Comparison of ENCODE assay signal across 9 mouse cellular contexts in genomic region chr13:49449318-49449749, GRCm38 (mm10). TPM values are rescaled to one million over a fixed set of nuclear protein-coding genes. Genes with fewer than 3 reads are reported as not detected.
A peak's percentile ranks its signal among the peaks of the same experiment; 100 is the strongest.
DNase-seq lines count a peak whose midpoint lies in the region; ATAC-seq and TF ChIP-seq lines count a peak whose summit lies in the region.
"Had no signal": no experiment of that assay in that cellular context is flagged by ENCODE, and none has a peak within 500 bp of the region (broad histone marks: within the 10 kb centered on the region; RNA-seq: fewer than 3 reads in every experiment).

No protein-coding gene starts in this region.

- DNase-seq in c-Kit-positive CD71-negative TER-119-negative erythroid progenitor cells, embryonic 14.5 days (ENCODE audit: low read depth): peak; percentile 64
- peak; percentile 88 for DNase-seq in forebrain, embryonic 11.5 days (ENCODE audit: low spot score)
- peak; percentile 90 to 94 for DNase-seq in heart, postnatal 10 days
- peak; percentile 90 to 91 for DNase-seq in kidney, postnatal 4 days
- peak; percentile 76 to 83 for DNase-seq in lung, adult 18-20 months
- peak; percentile 24 to 26 for DNase-seq in thymus, adult 18-20 months

- H3K4me1 ChIP-seq in E14TG2a.4 (replicated peaks; ENCODE audit: low read depth, low read length): peaks cover 9% of the 10 kb centered on the region
- no peaks in the 10 kb centered on the region for H3K4me1 ChIP-seq in forebrain, embryonic 11.5 days (replicated peaks; ENCODE audit: control insufficient read depth, insufficient read depth, low read length)
- H3K4me1 ChIP-seq in olfactory bulb, adult 2 months (ENCODE audit: control insufficient read depth, insufficient read depth, low read length): peaks cover 11% of the 10 kb centered on the region

- ATAC-seq in forebrain, embryonic 11.5 days (replicated peaks; ENCODE audit: low FRiP score): peak; percentile 58; the same call in 1 of the 2 replicates

- TF ChIP-seq POLR2A in olfactory bulb, adult 2 months (IDR thresholded peaks at IDR 0.05; ENCODE audit: insufficient read depth, low read depth, low read length): no peak

- peak; percentile 93 for TF ChIP-seq CTCF in E14TG2a.4 (conservative IDR thresholded peaks at IDR 0.05; ENCODE audit: low read length)
- TF ChIP-seq CTCF in olfactory bulb, adult 2 months (IDR thresholded peaks at IDR 0.05; ENCODE audit: insufficient read depth, low read depth, low read length): peak; percentile 33; the same call in 1 of the 2 replicates

- H3K4me2 ChIP-seq in forebrain, embryonic 11.5 days (ENCODE audit: low read depth, low read length, severe bottlenecking): no peak overlapping the region

- H3K27ac ChIP-seq in forebrain, embryonic 11.5 days (ENCODE audit: low read depth, low read length): no peak overlapping the region
- peak overlapping the region; percentile 24; the same call in 1 of the 2 replicates for H3K27ac ChIP-seq in olfactory bulb, adult 2 months (ENCODE audit: insufficient read depth, low read depth, low read length)

- H3K4me3 ChIP-seq in E14TG2a.4 (replicated peaks; ENCODE audit: low read length): no peak overlapping the region
- H3K4me3 ChIP-seq in forebrain, embryonic 11.5 days (ENCODE audit: low read depth, low read length): no peak overlapping the region
- H3K4me3 ChIP-seq in olfactory bulb, adult 2 months (ENCODE audit: insufficient read depth, low read depth, low read length): no peak overlapping the region
- H3K4me3 ChIP-seq: megakaryocyte, embryonic 14.5 days had no signal

- 53% methylated on average over 5 of the region's 5 CpGs for WGBS in forebrain, embryonic 11.5 days
- WGBS in olfactory bulb, adult 2 months: 30% methylated on average over 5 of the region's 5 CpGs

- intact Hi-C loops in heart, postnatal 10 days (cut with DNase I): loop anchor here (1.0 kb wide), 1 partner anchor 196 kb away; no protein-coding TSS in a partner anchor

- no peak overlapping the region for H3K9ac ChIP-seq in forebrain, embryonic 11.5 days (ENCODE audit: low read length)

- H3K9me3 ChIP-seq in E14TG2a.4 (ENCODE audit: low read length): no peaks in the 10 kb centered on the region
- H3K9me3 ChIP-seq in forebrain, embryonic 11.5 days (ENCODE audit: control insufficient read depth, low read length): no peaks in the 10 kb centered on the region
- H3K9me3 ChIP-seq: megakaryocyte, embryonic 14.5 days had no signal

- H3K27me3 ChIP-seq in E14TG2a.4 (ENCODE audit: insufficient read depth, low read length): no peaks in the 10 kb centered on the region
- H3K27me3 ChIP-seq in forebrain, embryonic 11.5 days (ENCODE audit: control insufficient read depth, insufficient read depth, low read length): no peaks in the 10 kb centered on the region
- H3K27me3 ChIP-seq: megakaryocyte, embryonic 14.5 days had no signal

- peaks cover 73% of the 10 kb centered on the region for H3K36me3 ChIP-seq in E14TG2a.4 (ENCODE audit: insufficient read depth, low read length)
- no peaks in the 10 kb centered on the region; the same call in 1 of the 2 replicates for H3K36me3 ChIP-seq in forebrain, embryonic 11.5 days (ENCODE audit: control insufficient read depth, insufficient read depth, low read length)

RNA-seq across cellular contexts. Expression of gene Ippk, which starts 28.3 kb away (rescaled TPM):
- 16.6 and 16.9 TPM in 2 replicates for polyA plus RNA-seq in forebrain, embryonic 11.5 days (2014; fragmentation: Nextera tagmentation; extraction: Ambion mirVana)
- 1 to 10 TPM; 8.3 to 9.1 TPM for total RNA-seq in heart, postnatal 10 days (2021)
- not detected in 2 replicates for polyA plus RNA-seq in olfactory bulb, adult 2 months (2012; ENCODE audit: insufficient read depth, insufficient read length, low replicate concordance, missing spikeins)

RNA-seq across cellular contexts. Expression of gene Tes3-ps, which starts 43.8 kb away (rescaled TPM):
- polyA plus RNA-seq in forebrain, embryonic 11.5 days (2014; fragmentation: Nextera tagmentation; extraction: Ambion mirVana): 1.2 and 1.5 TPM in 2 replicates
- total RNA-seq in heart, postnatal 10 days (2021): 1 to 10 TPM; 1.6 TPM
- polyA plus RNA-seq in olfactory bulb, adult 2 months (2012; ENCODE audit: insufficient read depth, insufficient read length, low replicate concordance, missing spikeins): not detected in 2 replicates

RNA-seq across cellular contexts. Expression of gene Ecm2, which starts 55.3 kb away (rescaled TPM):
- 0.76 and 0.80 TPM in 2 replicates for polyA plus RNA-seq in forebrain, embryonic 11.5 days (2014; fragmentation: Nextera tagmentation; extraction: Ambion mirVana)
- total RNA-seq in heart, postnatal 10 days (2021): 10 to 100 TPM; 20.1 to 20.6 TPM
- not detected in 2 replicates for polyA plus RNA-seq in olfactory bulb, adult 2 months (2012; ENCODE audit: insufficient read depth, insufficient read length, low replicate concordance, missing spikeins)

Comparison
In these comparisons a context has a peak if more than half of its experiments do, and no peak if none do; other contexts are left out.
1. DNase-seq: peak in every context shown above with its lines; median percentile 92 in heart, postnatal 10 days; 90 in kidney, postnatal 4 days; 88 in forebrain, embryonic 11.5 days; 80 in lung, adult 18-20 months; 64 in c-Kit-positive CD71-negative TER-119-negative erythroid progenitor cells, embryonic 14.5 days; 25 in thymus, adult 18-20 months.
2. RNA of gene Ippk, which starts 28.3 kb away (polyA plus RNA-seq): 16.6 to 16.9 TPM in forebrain, embryonic 11.5 days; not detected in olfactory bulb, adult 2 months; every median in the first group is over 10 times any median in the second.